Mouse (Mus musculus) E14TG2a.4 (cell line): ENCODE data around the gene Gm17334.

Experiments used
- CTCF ChIP-seq: conservative IDR thresholded peaks from 2 replicates; pipeline ENCODE4 v1.5.1; 2014; ENCODE audit warnings: low read length
- POU5F1 ChIP-seq: IDR thresholded peaks from 2 replicates; pipeline ENCODE4 v1.6.1; 2014; ENCODE audit warnings: low read length, borderline replicate concordance

- TF ChIP-seq CTCF (no peak), POU5F1 (no peak)
Measured at GRCm38 (mm10) chr11:53794015-53794414, 21.0 kb upstream of the Gm17334 start.
